Mouse (Mus musculus): ENCODE data around the gene Rfesd. TPM values are rescaled to one million over a fixed set of nuclear protein-coding genes. Genes with fewer than 3 reads are reported as not detected.

Rfesd gene
- polyA plus RNA-seq, 1 experiment: 1.3 TPM

DNA sequence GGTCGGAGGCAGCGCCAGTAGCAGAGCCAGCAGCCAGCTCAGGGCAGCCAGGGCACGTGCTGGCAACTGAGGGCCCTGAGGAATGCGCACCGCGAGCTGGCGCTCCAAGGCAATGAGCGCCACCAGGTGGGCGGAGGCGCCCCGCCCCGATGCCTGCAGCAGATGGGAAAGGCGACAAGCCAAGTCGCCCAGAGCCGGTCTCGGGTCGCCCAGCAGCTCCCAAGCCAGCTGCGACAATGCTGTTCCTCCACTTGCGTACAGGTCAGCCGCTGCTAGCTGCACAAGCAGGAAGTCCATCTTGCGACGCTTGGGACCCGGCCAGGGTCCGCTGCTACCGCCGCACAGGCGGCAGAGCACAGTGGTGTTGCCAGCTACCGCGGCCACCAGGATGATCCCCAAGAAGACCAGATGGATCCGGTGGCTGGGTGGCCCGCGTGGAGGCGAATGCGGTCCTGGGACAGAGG lies 37.8 kb upstream of the Rfesd start:
- no peaks in the 10 kb centered on the region for H3K9me3 ChIP-seq (ENCODE audit: control insufficient read depth, low read length)
- H3K4me3 ChIP-seq (replicated peaks): peak overlapping the region; percentile 67
- peaks cover 35% of the 10 kb centered on the region for H3K27me3 ChIP-seq (ENCODE audit: control insufficient read depth)
- peaks cover 51% of the 10 kb centered on the region for H3K4me1 ChIP-seq (ENCODE audit: control insufficient read depth)
- TF ChIP-seq GATA1 (IDR thresholded peaks at IDR 0.05; ENCODE audit: low read length) (peak; percentile 9; the same call in 1 of the 2 replicates), TAL1 (IDR thresholded peaks at IDR 0.05; ENCODE audit: low read length) (no peak)
- peaks cover 7% of the 10 kb centered on the region; the same call in 1 of the 2 replicates for H3K36me3 ChIP-seq (ENCODE audit: control insufficient read depth)

DNA sequence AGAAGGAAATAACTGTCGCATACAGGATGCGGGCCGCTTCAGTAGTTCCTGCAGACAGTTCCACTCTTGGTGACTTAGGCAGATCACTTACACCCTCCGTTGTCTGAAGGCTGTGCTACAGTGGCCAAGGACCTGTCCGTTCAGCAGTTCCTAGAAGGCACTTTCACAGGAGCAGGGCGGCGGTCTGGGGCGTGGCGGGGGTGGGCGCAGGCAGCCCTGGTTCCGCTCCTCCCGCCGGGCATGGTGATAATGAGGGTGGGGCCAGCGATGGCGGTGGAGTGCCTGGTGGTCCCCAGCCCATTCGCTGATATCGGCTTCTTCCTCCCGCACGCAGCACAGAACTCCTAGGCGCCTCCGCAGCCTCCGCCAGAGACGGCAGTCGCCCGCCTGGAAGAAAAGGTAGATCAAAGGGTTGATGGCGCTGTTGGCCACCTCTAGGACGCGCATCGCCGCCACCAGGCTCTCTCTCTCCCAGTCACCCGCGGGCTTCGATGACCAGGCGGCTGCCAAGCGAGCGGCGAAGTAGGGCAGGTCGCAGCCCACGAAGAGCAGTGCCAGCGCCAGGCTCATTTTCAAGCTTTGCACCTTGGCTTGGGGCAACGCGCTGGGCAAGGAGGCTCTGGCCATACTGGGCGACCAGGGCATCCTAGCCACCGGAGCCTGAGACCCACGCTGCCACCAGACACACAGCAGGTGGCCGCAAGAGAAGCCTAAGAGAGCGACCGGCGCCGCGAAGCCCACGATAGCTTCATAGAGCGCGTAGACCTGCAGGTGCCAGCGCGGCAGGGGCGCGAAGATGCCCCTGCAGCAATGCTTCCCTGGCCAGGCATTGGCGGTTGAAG lies 37.1 kb upstream of the Rfesd start:
- peak overlapping the region; percentile 67 for H3K4me3 ChIP-seq (replicated peaks)
- TF ChIP-seq GATA1 (IDR thresholded peaks at IDR 0.05; ENCODE audit: low read length): no peak
- TF ChIP-seq TAL1 (IDR thresholded peaks at IDR 0.05; ENCODE audit: low read length): no peak
- H3K36me3 ChIP-seq (ENCODE audit: control insufficient read depth): peaks cover 7% of the 10 kb centered on the region; the same call in 1 of the 2 replicates
- H3K4me1 ChIP-seq (ENCODE audit: control insufficient read depth): peaks cover 51% of the 10 kb centered on the region
- H3K9me3 ChIP-seq (ENCODE audit: control insufficient read depth, low read length): no peaks in the 10 kb centered on the region
- H3K27me3 ChIP-seq (ENCODE audit: control insufficient read depth): peaks cover 35% of the 10 kb centered on the region

DNA sequence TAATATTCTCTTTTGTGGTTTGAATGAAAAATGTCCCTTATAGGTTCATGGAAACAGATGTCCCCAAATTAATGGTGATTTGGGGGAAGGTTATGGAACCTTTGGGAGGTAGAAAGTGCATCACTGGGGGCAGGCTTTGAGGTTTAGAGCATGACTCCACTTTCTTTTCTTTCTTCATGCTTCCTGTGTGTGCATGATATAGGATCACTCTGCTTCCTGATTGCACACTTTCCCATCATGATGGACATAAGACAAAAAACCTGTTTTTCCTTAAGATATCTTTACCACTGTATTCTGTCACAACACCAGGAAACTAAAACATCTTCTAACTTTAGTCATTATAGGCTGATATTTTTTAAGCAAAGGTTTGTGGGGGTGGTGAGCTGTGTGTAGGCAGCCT lies 26.5 kb upstream of the Rfesd start:
- Histone ChIP-seq H3K36me3 (ENCODE audit: control insufficient read depth) (no peaks in the 10 kb centered on the region), H3K4me1 (ENCODE audit: control insufficient read depth) (peaks cover 9% of the 10 kb centered on the region), H3K27me3 (ENCODE audit: control insufficient read depth) (no peaks in the 10 kb centered on the region), H3K9me3 (ENCODE audit: control insufficient read depth, low read length) (no peaks in the 10 kb centered on the region), H3K4me3 (replicated peaks) (no peak overlapping the region)
- TF ChIP-seq TAL1 (IDR thresholded peaks at IDR 0.05; ENCODE audit: low read length) (no peak), GATA1 (IDR thresholded peaks at IDR 0.05; ENCODE audit: low read length) (no peak)

DNA sequence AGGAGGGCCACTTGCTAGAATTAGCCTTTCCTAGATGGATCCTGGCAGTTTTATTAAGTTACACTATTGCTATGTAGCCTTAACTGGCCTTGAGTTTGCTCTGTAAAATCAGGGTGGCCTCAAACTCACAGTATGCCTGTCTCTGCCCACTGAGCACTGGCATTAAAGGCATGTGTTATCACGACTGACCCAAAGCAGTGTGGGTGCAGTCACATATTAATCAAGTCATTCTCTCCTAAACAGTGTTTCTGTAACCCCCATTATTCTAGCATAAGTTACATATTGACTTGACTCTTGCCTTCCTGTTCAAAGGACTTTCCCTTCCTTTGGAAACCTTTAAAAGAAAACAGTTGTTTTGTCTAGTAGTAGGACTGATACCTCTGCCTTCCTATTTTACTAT lies 23.9 kb upstream of the Rfesd start:
- peaks cover 6% of the 10 kb centered on the region for H3K4me1 ChIP-seq (ENCODE audit: control insufficient read depth)
- H3K36me3 ChIP-seq (ENCODE audit: control insufficient read depth): no peaks in the 10 kb centered on the region
- no peak overlapping the region for H3K4me3 ChIP-seq (replicated peaks)
- TF ChIP-seq TAL1 (IDR thresholded peaks at IDR 0.05; ENCODE audit: low read length): no peak
- no peak for TF ChIP-seq GATA1 (IDR thresholded peaks at IDR 0.05; ENCODE audit: low read length)
- H3K9me3 ChIP-seq (ENCODE audit: control insufficient read depth, low read length): no peaks in the 10 kb centered on the region
- H3K27me3 ChIP-seq (ENCODE audit: control insufficient read depth): peaks cover 2% of the 10 kb centered on the region

DNA sequence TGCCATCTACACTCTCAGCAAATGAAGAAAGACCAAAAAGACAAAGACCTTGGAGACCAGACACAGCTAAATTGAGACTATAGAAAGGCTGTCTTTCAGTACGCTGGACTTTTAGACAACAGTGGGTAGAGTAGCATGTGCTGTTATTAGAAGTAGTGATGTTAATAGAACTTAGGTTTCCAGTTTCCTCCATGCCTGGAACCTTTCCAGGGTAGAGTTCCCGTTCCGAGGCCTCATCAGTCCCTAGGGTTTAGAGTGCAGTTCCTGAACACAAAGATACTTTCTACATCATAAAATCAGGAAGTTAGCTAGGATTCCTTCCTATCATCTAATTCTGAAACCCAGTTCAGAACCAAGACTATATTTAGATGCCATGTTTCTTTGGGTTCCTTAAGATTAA lies 6.1 kb upstream of the Rfesd start:
- Histone ChIP-seq H3K9me3 (ENCODE audit: control insufficient read depth, low read length) (no peaks in the 10 kb centered on the region), H3K36me3 (ENCODE audit: control insufficient read depth) (no peaks in the 10 kb centered on the region), H3K4me1 (ENCODE audit: control insufficient read depth) (peaks cover 5% of the 10 kb centered on the region), H3K27me3 (ENCODE audit: control insufficient read depth) (peaks cover 22% of the 10 kb centered on the region), H3K4me3 (replicated peaks) (no peak overlapping the region)
- no peak for TF ChIP-seq TAL1 (IDR thresholded peaks at IDR 0.05; ENCODE audit: low read length)
- TF ChIP-seq GATA1 (IDR thresholded peaks at IDR 0.05; ENCODE audit: low read length): no peak

DNA sequence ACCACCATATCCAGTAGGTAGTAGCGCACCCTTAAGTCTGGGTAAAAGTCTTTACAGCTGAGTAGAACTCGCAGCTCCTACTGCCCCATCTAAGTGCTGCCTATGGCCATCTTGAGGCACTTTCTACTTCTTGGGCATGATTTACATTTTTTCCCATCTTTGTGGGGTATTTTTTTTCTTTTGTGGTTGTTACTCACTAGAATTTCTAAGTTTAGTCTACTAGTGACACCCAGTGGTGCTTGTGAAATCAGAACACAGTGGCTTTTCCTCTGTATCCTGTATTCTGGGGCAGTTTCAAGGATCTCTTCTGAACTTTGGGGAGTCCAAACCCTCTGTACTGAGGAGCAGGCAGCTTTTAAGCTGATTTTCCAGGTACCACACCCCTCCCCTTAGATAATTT lies 3.3 kb upstream of the Rfesd start:
- TF ChIP-seq GATA1 (IDR thresholded peaks at IDR 0.05; ENCODE audit: low read length) (no peak), TAL1 (IDR thresholded peaks at IDR 0.05; ENCODE audit: low read length) (no peak)
- no peaks in the 10 kb centered on the region for H3K9me3 ChIP-seq (ENCODE audit: control insufficient read depth, low read length)
- peaks cover 20% of the 10 kb centered on the region for H3K4me1 ChIP-seq (ENCODE audit: control insufficient read depth)
- peaks cover 17% of the 10 kb centered on the region for H3K27me3 ChIP-seq (ENCODE audit: control insufficient read depth)
- no peak overlapping the region for H3K4me3 ChIP-seq (replicated peaks)
- no peaks in the 10 kb centered on the region for H3K36me3 ChIP-seq (ENCODE audit: control insufficient read depth)

DNA sequence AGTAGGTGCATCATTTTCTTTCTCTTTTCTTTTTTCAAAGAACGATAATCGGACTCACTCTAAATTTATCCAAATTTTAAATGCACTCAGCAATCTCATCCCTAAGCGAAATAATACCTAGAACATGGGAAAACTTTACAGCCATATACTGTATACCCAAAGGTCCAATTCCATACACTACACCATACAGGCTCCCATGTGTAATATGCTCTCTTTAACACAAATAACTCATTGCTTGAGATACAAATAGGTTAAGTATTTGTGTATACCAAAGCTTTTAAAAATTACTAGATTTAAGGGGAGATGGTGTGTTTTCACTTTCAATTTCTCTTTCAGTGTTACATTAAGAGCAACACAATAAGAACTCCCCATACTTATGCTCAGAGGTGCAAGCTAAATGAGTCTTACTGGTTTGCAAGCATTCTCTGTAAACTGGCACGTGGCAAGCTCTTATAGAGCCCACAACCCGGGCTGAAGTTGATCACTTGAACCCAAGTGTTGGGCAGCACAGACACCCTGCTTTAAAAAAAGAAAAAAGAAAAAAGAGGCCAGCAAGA lies 403 bp upstream of the Rfesd start:
- Histone ChIP-seq H3K27me3 (ENCODE audit: control insufficient read depth) (peaks cover 2% of the 10 kb centered on the region; the same call in 1 of the 2 replicates), H3K36me3 (ENCODE audit: control insufficient read depth) (peaks cover 2% of the 10 kb centered on the region), H3K9me3 (ENCODE audit: control insufficient read depth, low read length) (no peaks in the 10 kb centered on the region), H3K4me1 (ENCODE audit: control insufficient read depth) (peaks cover 27% of the 10 kb centered on the region), H3K4me3 (replicated peaks) (peak overlapping the region; percentile 83)
- TF ChIP-seq TAL1 (IDR thresholded peaks at IDR 0.05; ENCODE audit: low read length): no peak
- no peak for TF ChIP-seq GATA1 (IDR thresholded peaks at IDR 0.05; ENCODE audit: low read length)

DNA sequence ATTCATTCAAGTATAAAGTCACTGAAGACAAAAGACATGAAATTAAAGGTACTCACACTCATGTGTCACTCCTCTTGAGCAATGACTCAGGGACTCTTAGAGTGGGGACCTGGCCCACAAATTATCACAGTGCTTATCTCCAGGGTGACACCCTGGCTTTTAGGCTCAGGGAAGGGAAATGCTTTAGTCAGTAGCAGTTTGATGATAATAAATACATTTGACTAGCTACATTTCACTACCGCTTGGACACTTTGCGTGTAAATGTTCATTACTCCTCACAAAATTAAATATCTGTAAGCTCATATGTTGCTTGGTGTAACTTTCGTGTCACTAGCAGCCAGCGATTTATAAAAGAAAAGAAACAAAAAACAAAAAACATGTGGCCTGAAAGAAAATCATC lies 1.1 kb downstream of the Rfesd start:
- peaks cover 41% of the 10 kb centered on the region for H3K4me1 ChIP-seq (ENCODE audit: control insufficient read depth)
- peaks cover 16% of the 10 kb centered on the region for H3K36me3 ChIP-seq (ENCODE audit: control insufficient read depth)
- peak; percentile 98 for TF ChIP-seq GATA1 (IDR thresholded peaks at IDR 0.05; ENCODE audit: low read length)
- no peak for TF ChIP-seq TAL1 (IDR thresholded peaks at IDR 0.05; ENCODE audit: low read length)
- H3K9me3 ChIP-seq (ENCODE audit: control insufficient read depth, low read length): no peaks in the 10 kb centered on the region
- peak overlapping the region; percentile 83 for H3K4me3 ChIP-seq (replicated peaks)
- no peaks in the 10 kb centered on the region for H3K27me3 ChIP-seq (ENCODE audit: control insufficient read depth)

DNA sequence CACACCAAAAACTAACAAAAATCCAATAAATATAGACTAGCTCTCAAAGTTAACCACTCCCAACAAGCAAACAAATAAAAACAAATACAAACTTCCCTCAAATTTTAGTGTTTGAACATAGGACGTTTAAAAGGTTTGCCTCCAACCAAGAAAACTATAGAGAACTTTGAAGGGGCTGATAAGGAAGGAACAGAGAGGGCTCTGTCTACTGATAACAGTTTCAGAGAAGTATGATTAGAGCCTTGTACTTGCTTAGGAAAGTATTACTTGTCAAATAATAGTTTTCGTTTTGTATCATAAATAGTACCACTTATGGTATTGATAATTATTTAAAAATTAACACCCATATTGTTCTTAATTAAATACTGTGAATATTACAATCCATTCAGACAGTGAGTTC lies 4.0 kb downstream of the Rfesd start:
- peak overlapping the region; percentile 83 for H3K4me3 ChIP-seq (replicated peaks)
- TF ChIP-seq TAL1 (IDR thresholded peaks at IDR 0.05; ENCODE audit: low read length) (no peak), GATA1 (IDR thresholded peaks at IDR 0.05; ENCODE audit: low read length) (peak; percentile 39)
- H3K27me3 ChIP-seq (ENCODE audit: control insufficient read depth): no peaks in the 10 kb centered on the region

More for the DNA sequence above, 4.0 kb downstream of the Rfesd start:
- H3K9me3 ChIP-seq (ENCODE audit: control insufficient read depth, low read length): no peaks in the 10 kb centered on the region
- H3K36me3 ChIP-seq (ENCODE audit: control insufficient read depth): peaks cover 40% of the 10 kb centered on the region
- peaks cover 52% of the 10 kb centered on the region for H3K4me1 ChIP-seq (ENCODE audit: control insufficient read depth)
